Mouse (Mus musculus): ENCODE results near the gene Serinc2.

DNA sequence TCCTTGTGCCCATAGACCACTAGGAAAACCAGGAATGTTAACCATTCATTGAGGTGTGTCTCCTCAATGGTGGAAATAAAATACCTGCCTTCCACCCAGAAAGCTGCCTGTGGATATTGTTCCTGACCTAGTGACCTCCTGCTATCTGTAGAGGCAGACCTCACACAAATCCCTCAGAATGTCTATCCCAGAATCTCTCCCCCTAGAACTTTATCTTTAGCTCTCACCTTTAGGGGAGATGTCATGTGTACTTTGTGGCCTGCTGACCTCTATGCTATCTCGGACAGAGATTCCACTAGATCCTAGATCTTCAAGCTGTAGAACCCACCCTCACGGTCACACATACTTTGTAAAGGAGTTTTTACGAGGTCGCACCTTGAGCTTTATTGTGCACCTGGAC lies 65.8 kb downstream of the Serinc2 start:
- TF ChIP-seq CTCF (IDR thresholded peaks at IDR 0.05; ENCODE audit: low read depth) = no peak
- no peak for TF ChIP-seq EP300 (IDR thresholded peaks at IDR 0.05; ENCODE audit: low read depth)
